In the genomic region with DNA sequence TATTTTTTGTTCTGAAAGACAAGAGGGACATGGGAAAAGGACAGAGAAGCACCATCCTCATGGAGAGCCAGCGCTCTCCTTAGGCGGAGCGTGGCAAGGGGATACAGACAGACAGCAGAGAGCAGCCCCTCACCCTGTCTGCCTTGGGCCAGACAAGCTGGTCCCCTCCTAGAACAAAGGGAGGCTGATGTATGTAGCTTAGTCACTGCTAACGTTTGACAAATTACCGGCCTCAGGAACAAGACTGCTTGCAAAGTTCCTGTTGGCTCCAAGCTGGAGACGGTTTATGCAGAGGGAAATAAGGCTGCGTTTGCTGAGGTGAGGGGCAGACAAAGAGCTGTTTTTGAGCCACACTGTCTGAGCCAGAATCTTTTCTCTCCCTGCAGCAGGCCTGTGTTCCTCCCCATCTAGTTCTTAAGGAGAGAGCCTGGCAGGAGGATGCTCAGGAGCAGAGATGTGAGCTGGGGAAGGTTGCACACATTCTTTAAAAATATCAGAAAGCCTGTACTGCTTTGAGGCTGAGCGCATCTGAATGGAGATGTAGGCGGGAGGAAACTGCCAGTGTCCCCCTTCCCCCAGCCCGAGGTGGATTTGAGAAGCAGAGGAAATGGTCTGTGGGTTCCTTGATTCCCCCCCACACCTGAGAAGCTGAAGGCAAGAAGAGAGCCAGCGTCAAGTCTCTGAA, we compare ENCODE assay signal across 9 mouse cellular contexts. TPM values are rescaled to one million over a fixed set of nuclear protein-coding genes. Genes with fewer than 3 reads are reported as not detected.
DNase-seq lines count a peak whose midpoint lies in the region; ATAC-seq and TF ChIP-seq lines count a peak whose summit lies in the region.
"Had no signal": no experiment of that assay in that cellular context is flagged by ENCODE, and none has a peak within 500 bp of the region (broad histone marks: within the 10 kb centered on the region; RNA-seq: fewer than 3 reads in every experiment).

No protein-coding gene starts in this region.

- H3K27ac ChIP-seq in embryonic facial prominence, embryonic 10.5 days (replicated peaks) = peak overlapping the region; percentile 68
- peak overlapping the region; percentile 50; the same call in 1 of the 2 replicates for H3K27ac ChIP-seq in hindbrain, postnatal 0 days

- H3K36me3 ChIP-seq in embryonic facial prominence, embryonic 10.5 days (replicated peaks) = no peaks in the 10 kb centered on the region
- no peaks in the 10 kb centered on the region for H3K36me3 ChIP-seq in hindbrain, postnatal 0 days (ENCODE audit: insufficient read depth, low read length)

- no peak overlapping the region for H3K4me3 ChIP-seq in embryonic facial prominence, embryonic 10.5 days
- H3K4me3 ChIP-seq in hindbrain, postnatal 0 days (ENCODE audit: low read length) = no peak overlapping the region

- H3K9me3 ChIP-seq in embryonic facial prominence, embryonic 10.5 days = no peaks in the 10 kb centered on the region
- H3K9me3 ChIP-seq in hindbrain, postnatal 0 days (ENCODE audit: low read length) = no peaks in the 10 kb centered on the region

- no peak overlapping the region for H3K4me2 ChIP-seq in hindbrain, postnatal 0 days (ENCODE audit: low read depth, low read length)

- TF ChIP-seq CTCF in hindbrain, postnatal 0 days (IDR thresholded peaks at IDR 0.05; ENCODE audit: low read depth) = no peak

- no peaks in the 10 kb centered on the region for H3K27me3 ChIP-seq in embryonic facial prominence, embryonic 10.5 days (replicated peaks; ENCODE audit: low read depth, poor library complexity, severe bottlenecking)
- H3K27me3 ChIP-seq in hindbrain, postnatal 0 days (ENCODE audit: insufficient read depth, low read length) = no peaks in the 10 kb centered on the region

- peaks cover 33% of the 10 kb centered on the region for H3K4me1 ChIP-seq in embryonic facial prominence, embryonic 10.5 days
- H3K4me1 ChIP-seq in hindbrain, postnatal 0 days (ENCODE audit: insufficient read depth, low read length) = peaks cover 14% of the 10 kb centered on the region

- WGBS in embryonic facial prominence, embryonic 10.5 days = 39% methylated on average over 11 of the region's 11 CpGs
- WGBS in hindbrain, postnatal 0 days = 30% methylated on average over 11 of the region's 11 CpGs

- no peak overlapping the region for H3K9ac ChIP-seq in hindbrain, postnatal 0 days (replicated peaks; ENCODE audit: low read length)

- peak; percentile 70 for DNase-seq in frontal cortex, postnatal 36 days (ENCODE audit: low spot score in 2 of 2)
- no peak for DNase-seq in frontal cortex, postnatal 14 days (ENCODE audit: low spot score in 2 of 2)
- DNase-seq in embryonic facial prominence, embryonic 10.5 days (ENCODE audit: low spot score) = no peak
- DNase-seq in hindbrain, postnatal 0 days (ENCODE audit: low spot score) = peak; percentile 25
- DNase-seq in right cerebral cortex, postnatal 25 days = peak; percentile 66
- DNase-seq in layer of hippocampus, adult 9-11 months = no peak
- no peak for DNase-seq in urinary bladder, postnatal 10 days (ENCODE audit: low spot score)
- no peak for DNase-seq in spleen, postnatal 10 days (ENCODE audit: low spot score in 2 of 2)
- DNase-seq: kidney, adult 9 months had no signal

- no peak for ATAC-seq in hindbrain, postnatal 0 days

RNA-seq across cellular contexts. Expression of gene Calm1, which starts 28.9 kb away (rescaled TPM):
- polyA plus RNA-seq in embryonic facial prominence, embryonic 10.5 days (2016; fragmentation: Nextera tagmentation; extraction: Ambion mirVana) = 1,151 and 1,166 TPM in 2 replicates
- total RNA-seq in hindbrain, postnatal 0 days (2014; rRNA removed) = 1,139 and 1,416 TPM in 2 replicates
- polyA plus RNA-seq in hindbrain, postnatal 0 days (2015; fragmentation: Nextera tagmentation; extraction: Ambion mirVana) = 4,078 and 4,190 TPM in 2 replicates

Comparison
In these comparisons a context has a peak if more than half of its experiments do, and no peak if none do; other contexts are left out.
1. DNase-seq: peak in frontal cortex, postnatal 36 days (2 of 2), hindbrain, postnatal 0 days (single experiment) and right cerebral cortex, postnatal 25 days (single experiment); none in frontal cortex, postnatal 14 days (0 of 2), embryonic facial prominence, embryonic 10.5 days (single experiment), layer of hippocampus, adult 9-11 months (single experiment), urinary bladder, postnatal 10 days (single experiment) and spleen, postnatal 10 days (0 of 2).